Mouse (Mus musculus) left cerebral cortex, adult 8-10 months (tissue): ENCODE results near the gene Tanc1. TPM values are rescaled to one million over a fixed set of nuclear protein-coding genes. Genes with fewer than 3 reads are reported as not detected.
A peak's percentile ranks its signal among the peaks of the same experiment; 100 is the strongest.
"Not testable (repeated sequence)": the region's sequence is repeated elsewhere in the genome, so short reads cannot be mapped to it uniquely, and the experiment has no call there.

Experiments
- DNase-seq, 2 experiments: peaks; one replicate each; pipeline ENCODE4 v3.0.0; 2022; ENCODE audit warnings: low spot score in 2 of 2
- total RNA-seq, 4 experiments: library from RNA; stranded (reverse); gene quantifications; 2 replicates each; pipeline ENCODE4 v1.2.4; 2022

The Tanc1 gene
- total RNA-seq, 4 experiments from 2014 or later = 21.1 to 26.0 (median 23.8) TPM

DNA sequence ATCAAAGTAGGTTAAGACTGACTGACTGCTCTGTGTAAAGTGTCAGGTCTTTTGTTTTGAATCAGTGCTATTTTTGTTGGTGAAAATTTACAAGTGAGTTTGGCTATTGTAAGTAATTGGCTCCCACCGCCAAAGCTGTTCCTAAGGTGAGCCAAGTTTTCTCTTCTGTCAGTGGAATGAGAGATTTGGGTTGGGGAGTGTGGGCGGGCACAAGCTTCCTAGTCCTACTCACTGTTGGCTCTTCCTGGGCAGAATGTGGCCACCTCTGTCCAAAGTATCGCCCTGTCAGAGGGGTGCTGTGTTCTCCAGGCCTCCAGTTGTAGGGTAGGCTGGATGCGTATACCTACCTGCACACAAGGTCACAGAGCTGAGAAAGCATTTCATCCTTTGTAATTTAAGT lies 213.5 kb downstream of the Tanc1 start:
- DNase-seq = no peak

- no peak for DNase-seq
Observed at GRCm38 (mm10) chr2:59828103-59828655, 216.3 kb downstream of the Tanc1 start.

DNA sequence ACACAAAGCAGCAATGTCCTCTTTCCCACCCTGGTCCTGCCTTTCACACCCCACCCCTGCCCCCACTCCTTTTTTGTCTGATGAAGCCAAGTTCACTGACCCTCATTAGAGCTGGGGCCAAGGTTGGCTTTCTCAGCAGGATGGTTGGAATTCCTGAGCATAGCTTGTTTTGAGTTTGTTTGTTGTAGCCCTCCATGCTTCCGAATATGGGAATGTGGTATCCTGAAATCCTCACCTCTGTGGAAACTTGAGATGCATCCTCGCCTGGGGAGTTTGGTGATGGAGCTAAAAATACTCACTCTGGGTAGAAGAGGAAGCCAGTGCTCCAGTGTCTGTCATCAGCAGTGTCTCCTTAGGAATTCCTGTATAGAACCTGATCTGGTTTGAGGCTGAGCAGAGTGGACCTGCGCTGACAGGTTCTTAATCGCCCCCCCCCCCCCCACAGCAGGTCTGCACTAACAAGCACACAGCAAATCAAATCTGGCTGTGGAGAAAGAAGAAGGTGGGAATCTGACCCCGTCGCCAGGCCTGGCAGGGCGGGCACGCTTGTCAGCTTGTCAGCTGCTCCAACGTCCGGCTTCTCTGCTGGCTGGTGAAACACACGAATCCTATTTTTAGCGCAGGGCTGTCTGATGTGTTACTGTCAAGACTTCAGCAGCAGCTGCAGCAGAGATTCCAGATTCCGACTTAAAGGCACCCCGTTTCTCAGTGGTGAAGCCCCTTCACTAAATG lies 217.1 kb downstream of the Tanc1 start:
- peak in 1 of 2 experiments; percentile 33 for DNase-seq

- DNase-seq = no peak
Observed at GRCm38 (mm10) chr2:59829718-59830117, 217.9 kb downstream of the Tanc1 start.

GRCm38 (mm10) chr2:59830151-59830550 lies 218.3 kb downstream of the Tanc1 start:
- no peak for DNase-seq

DNA sequence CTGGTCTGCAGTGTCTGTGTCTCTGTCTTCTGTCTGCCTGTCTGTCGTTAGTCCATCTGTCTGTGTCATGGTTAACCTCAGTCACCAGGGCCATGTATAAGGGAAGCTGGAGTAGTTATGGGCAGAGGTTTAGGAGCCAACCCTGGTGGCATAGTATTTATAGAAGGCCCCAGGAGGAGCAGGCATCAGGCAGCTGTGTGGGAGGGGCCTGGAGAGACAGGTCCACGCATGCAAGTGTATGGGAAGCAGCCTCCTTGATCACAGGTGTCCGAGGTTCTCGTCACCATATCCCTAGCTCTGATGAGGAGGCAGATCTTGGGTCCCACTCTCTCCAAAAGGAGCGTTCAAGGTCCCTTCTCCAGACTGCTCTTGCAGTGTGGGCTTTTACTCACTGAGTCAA lies 219.1 kb downstream of the Tanc1 start:
- no peak for DNase-seq

GRCm38 (mm10) chr2:59831831-59832230 lies 220.0 kb downstream of the Tanc1 start:
- DNase-seq = no peak

GRCm38 (mm10) chr2:59838825-59839224 lies 227.0 kb downstream of the Tanc1 start:
- DNase-seq = no peak

DNA sequence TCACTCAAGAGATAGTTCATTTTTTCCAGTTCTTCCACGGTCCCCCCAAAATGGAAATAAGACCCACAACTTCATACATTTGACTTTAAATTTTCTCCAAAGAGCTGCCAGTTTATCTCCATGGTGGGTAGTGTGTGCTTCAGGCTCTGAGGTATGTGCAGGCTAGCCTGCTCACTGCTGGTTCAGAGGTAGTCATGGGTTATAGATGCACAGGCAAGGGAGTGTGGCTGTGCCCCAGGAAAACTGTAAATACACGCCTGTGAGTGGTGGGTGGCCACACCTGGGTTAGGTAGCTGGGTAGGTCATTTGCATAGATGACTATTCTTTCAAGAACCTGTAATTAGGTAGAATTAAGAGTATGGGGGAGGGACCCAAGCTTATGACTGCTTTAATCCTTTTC lies 227.9 kb downstream of the Tanc1 start:
- no peak for DNase-seq

GRCm38 (mm10) chr2:59840191-59840590 lies 228.3 kb downstream of the Tanc1 start:
- no peak for DNase-seq

GRCm38 (mm10) chr2:59841189-59841939 lies 229.5 kb downstream of the Tanc1 start:
- DNase-seq = no peak

DNA sequence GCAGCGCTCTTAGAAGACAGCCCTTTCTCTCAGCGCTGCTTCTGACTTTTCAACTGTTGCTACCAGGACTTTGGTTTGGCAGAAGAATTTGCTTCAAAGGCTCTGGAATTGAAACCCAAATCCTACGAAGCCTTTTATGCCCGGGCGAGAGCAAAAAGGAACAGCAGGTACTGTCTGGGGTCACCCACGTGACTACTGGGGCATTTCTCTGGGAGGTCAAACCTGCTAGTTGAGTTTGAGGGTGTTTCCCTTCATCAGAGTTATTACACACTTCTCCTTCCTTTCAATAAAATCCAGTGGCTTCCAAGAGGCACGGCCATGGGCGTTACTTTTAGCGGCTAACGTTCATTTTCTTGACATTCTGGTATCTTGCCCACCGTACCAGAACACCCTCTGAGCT lies 230.1 kb downstream of the Tanc1 start:
- DNase-seq = no peak

DNA sequence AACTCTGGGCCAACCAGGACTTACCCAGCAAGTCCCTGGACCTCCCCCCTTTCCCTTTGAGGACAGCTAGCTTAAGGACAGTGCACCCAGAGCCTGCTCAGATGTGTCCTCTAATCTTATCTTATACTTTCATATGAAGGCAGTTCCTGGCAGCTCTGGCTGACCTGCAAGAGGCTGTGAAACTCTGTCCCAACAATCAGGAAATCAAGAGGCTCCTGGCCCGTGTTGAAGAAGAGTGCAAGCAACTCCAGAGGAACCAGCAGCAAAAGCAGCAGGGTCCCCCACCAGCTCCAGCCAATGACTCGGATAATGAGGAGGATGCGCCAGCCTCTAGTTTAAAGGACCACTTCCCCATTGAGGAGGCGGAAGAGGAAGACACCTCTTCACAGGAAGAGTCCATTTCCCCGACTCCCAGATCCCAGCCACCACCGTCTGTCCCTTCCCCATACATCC lies 230.7 kb downstream of the Tanc1 start:
- no peak for DNase-seq

GRCm38 (mm10) chr2:59843156-59843555 lies 231.3 kb downstream of the Tanc1 start:
- no peak for DNase-seq

- no peak for DNase-seq
Observed at GRCm38 (mm10) chr2:59843848-59844247, 232.0 kb downstream of the Tanc1 start.

DNA sequence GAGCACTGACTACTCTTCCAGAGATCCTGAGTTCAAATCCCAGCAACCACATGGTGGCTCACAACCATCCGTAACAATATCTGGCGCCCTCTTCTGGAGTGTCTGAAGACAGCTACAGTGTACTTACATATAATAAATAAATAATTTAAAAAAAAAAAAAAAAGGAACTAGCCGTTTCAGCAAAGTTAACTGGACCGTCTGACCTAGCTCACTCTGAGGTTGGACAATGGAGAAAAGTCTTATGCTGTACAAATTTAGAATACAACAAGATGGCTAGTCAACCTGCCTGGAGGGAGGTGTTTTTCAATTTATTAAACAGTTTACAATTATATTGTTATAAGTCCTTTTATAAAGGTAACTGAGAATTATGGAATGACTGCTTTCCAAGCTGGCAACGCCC lies 240.0 kb downstream of the Tanc1 start:
- not testable (repeated sequence) for DNase-seq

DNA sequence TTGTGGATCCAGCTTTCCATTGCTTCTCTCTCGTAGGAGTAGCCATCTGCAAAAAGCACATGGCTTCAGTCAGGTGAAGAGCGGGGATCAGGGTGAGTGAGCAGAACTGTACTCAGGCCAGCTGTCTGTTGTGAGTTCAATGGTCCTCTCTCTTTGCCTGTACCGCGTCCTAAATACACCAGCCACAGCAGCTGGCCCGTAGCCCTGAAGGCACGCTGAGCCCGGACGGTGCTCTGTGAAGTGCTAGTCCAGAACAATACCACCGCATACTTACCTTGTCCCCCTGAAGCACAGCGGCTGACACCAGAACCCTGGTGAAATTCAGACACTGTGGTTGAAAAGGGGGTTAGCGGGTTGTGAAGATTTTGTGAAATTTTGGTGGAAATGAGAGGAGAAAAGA lies 241.1 kb downstream of the Tanc1 start:
- no peak for DNase-seq

- DNase-seq = no peak
Observed at GRCm38 (mm10) chr2:59853543-59853942, 241.7 kb downstream of the Tanc1 start.

DNA sequence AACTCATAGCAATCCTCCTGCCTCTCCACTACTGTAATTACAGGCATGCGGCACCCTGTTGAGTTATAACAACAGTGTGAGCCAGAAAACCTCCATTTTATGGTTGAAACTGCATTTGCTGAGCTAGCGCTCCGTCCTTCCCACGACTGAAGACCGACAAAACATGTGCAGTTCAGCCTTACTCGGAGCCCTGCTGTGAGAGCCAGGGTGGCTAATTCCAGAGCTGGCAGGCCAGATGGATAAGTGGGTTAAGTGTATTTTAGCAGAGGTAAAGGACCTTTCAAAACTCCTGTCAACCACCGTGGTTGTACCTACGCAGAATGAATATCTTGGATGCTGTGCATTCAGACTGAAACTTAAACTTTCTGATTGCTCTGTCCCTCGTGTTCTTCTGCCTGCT lies 242.5 kb downstream of the Tanc1 start:
- DNase-seq = no peak

DNA sequence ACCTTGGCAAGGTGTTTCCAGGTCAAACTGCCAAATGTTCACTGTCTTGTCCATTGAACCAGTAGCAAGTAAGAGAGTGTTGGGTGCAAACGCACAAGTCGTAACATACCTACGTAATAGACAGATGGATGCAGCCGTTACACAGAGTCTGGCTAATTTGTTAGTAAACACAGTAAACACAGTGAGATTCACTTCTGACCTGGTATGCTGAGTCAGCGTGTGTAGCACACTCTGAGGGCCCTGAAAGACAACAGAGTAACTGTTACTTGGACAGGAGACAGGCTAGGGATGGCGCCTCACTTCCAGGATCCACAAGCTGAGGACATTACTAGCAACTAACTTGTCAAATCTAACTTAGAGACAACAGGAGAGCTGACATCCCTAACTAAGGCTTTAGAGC lies 250.8 kb downstream of the Tanc1 start:
- DNase-seq = no peak

GRCm38 (mm10) chr2:59870526-59870925 lies 258.7 kb downstream of the Tanc1 start:
- DNase-seq = no peak

DNA sequence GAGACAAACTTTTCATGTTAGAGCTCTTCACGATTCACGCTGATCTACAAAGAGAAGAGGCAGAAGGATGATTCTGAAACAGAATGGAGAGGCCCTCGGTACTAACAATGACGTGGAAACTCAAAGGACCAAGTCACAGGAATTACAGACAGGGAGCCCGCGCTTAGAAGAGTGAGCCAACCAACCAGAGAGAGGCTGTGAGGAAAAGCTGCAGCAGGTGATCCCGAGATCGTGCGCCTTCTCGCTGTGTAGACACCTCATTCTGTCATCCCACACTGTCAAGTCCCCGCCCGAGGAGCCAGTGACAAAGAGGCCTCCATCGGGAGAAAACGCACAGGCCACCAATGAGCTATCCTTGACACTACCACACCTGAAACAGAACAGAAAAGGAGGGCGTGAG lies 264.6 kb downstream of the Tanc1 start:
- no peak for DNase-seq

- DNase-seq = no peak
Observed at GRCm38 (mm10) chr2:59877335-59877734, 265.5 kb downstream of the Tanc1 start.
